Mouse (Mus musculus) small intestine, adult 2 months (tissue): ENCODE measurements at regions not wholly inside any gene's neighbourhood (a gene's known extent, or its start where the extent isn't known, plus 50 kb on each side); places are given as distances from the start of the nearest gene placed in this dataset.

Source experiments
- H3K27ac ChIP-seq: fragments of 200-500 bp; 2 replicates; pipeline ENCODE4 v1.5.1; 2012; ENCODE audit warnings: low read depth, low read length, control low read depth, inconsistent platforms; ENCODE audit not compliant: insufficient read depth
- H3K27me3 ChIP-seq: fragments of 200-500 bp; 2 replicates; pipeline ENCODE4 v1.6.1; 2012; ENCODE audit warnings: mild to moderate bottlenecking, moderate library complexity, low read length, inconsistent platforms; ENCODE audit not compliant: control insufficient read depth, insufficient read depth
- H3K36me3 ChIP-seq: fragments of 200-500 bp; 2 replicates; pipeline ENCODE4 v1.6.1; 2012; ENCODE audit warnings: mild to moderate bottlenecking, low read length, control low read depth, inconsistent platforms; ENCODE audit not compliant: control insufficient read depth, insufficient read depth
- H3K4me1 ChIP-seq: fragments of 200-500 bp; 2 replicates; pipeline ENCODE4 v1.6.1; 2012; ENCODE audit warnings: low read length, inconsistent platforms, mixed read lengths; ENCODE audit not compliant: control insufficient read depth, insufficient read depth, insufficient read length
- H3K4me3 ChIP-seq: fragments of 200-500 bp; 2 replicates; pipeline ENCODE4 v1.5.1; 2012; ENCODE audit warnings: low read depth, mild to moderate bottlenecking, control low read depth, inconsistent platforms, low read length, moderate library complexity
- CTCF ChIP-seq: fragments of 200-500 bp; IDR thresholded peaks from 2 replicates; pipeline ENCODE4 v1.5.1; 2012; ENCODE audit warnings: low read depth, mild to moderate bottlenecking, control low read depth, inconsistent platforms, low read length, moderate library complexity, mixed read lengths; ENCODE audit not compliant: insufficient replicate concordance, insufficient read length; ENCODE audit errors: extremely low read depth
- POLR2A ChIP-seq: fragments of 200-500 bp; IDR thresholded peaks from 2 replicates; pipeline ENCODE4 v1.6.1; 2012; ENCODE audit warnings: low read depth, mild to moderate bottlenecking, control low read depth, inconsistent platforms, low read length, moderate library complexity
- WGBS: fragments of 180-500 bp; shearing (Covaris S2); methylation state at CpG from one replicate; pipeline ENCODE4 v1.1.7; 2018; 5-methylcytosine and 5-hydroxymethylcytosine counted together

DNA sequence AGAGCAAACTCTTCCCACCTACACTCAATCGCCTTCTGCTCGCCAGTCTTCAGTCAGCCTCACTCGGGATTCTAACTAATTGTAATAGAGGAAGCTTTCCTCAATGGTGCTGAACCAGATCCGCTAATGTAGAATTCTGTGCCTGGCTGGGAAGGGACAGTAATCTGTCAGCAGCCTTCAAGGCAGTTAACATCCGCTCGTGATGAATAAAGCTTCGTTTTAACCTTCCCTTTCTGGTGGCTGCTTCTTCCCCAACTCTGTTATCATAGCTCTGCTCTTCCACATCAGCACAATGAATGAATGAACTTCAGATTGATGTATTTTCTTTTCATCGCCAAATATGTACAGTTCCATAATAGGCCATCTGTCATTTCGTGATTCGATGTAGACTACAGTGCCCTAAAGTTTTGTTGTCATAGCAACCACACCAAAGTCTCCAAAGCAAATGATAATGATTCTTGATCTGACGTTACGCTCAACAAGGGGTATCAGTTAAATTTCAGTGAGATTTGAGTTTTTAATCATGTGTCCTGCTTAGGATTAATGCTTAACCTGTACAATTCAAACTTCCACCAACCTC lies 259.0 kb downstream of the Car8 start:
- WGBS = 81% methylated on average over 12 of the region's 12 CpGs
- Histone ChIP-seq H3K27ac (no peak overlapping the region), H3K4me1 (no peaks in the 10 kb centered on the region), H3K36me3 (no peaks in the 10 kb centered on the region), H3K27me3 (no peaks in the 10 kb centered on the region), H3K4me3 (no peak overlapping the region)
- TF ChIP-seq CTCF = no peak
- no peak for TF ChIP-seq POLR2A

DNA sequence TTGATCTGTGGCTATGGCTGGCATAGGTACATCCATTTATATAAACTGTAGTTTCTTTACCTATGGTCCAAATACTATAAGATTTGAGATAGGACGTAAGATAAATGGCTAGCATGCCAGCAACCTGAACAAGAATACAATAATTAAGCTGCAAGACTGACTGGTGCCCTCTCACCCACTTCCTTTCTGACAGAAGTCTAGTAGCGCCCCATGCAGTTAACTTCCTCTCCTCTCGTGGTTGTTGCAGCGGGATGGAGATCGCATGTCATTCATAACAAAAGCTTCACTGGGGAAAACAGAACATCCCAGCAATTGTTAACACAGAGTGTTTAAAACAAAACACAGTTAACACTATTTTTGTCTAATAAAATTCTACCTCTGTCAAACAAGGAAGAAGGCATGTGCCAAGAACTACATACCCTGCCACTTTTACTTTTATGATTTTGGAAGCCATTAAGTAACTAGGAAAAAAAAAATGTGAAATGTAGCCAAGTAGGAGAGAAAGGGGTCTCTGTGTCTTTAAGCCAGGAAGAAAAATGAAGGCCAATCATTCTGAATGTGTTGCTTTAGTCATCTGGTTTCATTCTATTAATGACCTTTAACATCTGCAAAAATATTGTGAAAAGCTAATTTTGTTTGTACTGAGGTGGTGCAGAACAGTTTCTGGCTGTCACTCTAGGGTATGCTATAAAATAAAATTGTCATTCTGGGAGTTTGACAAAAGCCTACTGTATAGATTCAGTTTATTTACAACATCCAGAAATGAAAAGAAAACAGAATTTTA lies 261.0 kb downstream of the Car8 start:
- TF ChIP-seq CTCF (no peak), POLR2A (no peak)
- Histone ChIP-seq H3K36me3 (no peaks in the 10 kb centered on the region), H3K4me1 (no peaks in the 10 kb centered on the region), H3K4me3 (no peak overlapping the region), H3K27ac (no peak overlapping the region), H3K27me3 (no peaks in the 10 kb centered on the region)
- 70% methylated on average over 5 of the region's 5 CpGs for WGBS

DNA sequence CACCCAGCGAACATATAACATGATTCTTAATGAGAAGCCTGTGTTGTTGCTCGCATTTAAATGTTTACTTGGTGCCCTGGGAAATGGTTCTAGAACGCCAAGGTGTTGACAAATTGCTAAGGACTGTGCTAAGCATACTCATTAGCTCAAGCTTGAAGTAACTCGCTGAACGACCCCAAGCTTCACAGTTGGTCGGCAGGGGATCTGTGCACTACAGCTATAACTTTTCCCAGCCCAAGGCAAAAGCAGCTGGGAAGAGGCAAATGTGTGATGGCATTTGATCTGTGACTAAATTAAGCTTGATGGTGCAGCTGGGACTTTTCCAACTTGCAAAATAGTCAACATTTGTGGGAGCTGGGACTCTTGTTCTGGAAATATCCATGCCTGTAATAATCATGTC lies 268.6 kb downstream of the Car8 start:
- H3K27me3 ChIP-seq = no peaks in the 10 kb centered on the region
- H3K4me1 ChIP-seq = no peaks in the 10 kb centered on the region
- no peak overlapping the region for H3K27ac ChIP-seq
- 60% methylated on average over 6 of the region's 6 CpGs for WGBS
- no peak for TF ChIP-seq POLR2A
- no peak for TF ChIP-seq CTCF
- H3K36me3 ChIP-seq = no peaks in the 10 kb centered on the region
- no peak overlapping the region for H3K4me3 ChIP-seq

DNA sequence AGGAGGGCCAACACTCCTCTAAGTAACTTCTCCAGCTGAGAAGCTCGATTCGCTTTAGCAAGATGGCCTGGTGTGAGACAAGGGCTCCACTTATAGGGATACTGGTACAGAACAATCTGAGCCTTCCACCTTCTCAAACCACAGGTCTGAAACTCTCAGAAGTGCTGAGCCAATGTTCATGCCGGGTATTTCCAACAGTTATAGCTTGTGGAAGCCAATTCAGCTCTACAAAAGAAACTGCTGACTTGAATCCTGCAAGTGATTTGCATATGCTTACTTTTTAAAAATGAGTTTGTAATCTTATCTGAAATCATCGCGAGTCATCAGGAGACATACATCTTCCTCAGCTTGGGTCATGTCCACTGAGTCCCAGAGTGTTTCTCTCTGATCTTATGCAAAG lies 273.2 kb downstream of the Car8 start:
- H3K4me1 ChIP-seq = no peaks in the 10 kb centered on the region
- TF ChIP-seq POLR2A (no peak), CTCF (no peak)
- H3K27me3 ChIP-seq = no peaks in the 10 kb centered on the region
- 93% methylated on average over 5 of the region's 5 CpGs for WGBS
- H3K27ac ChIP-seq = no peak overlapping the region
- no peaks in the 10 kb centered on the region for H3K36me3 ChIP-seq
- H3K4me3 ChIP-seq = no peak overlapping the region

GRCm38 (mm10) chr4:7961521-7962172 lies 277.2 kb downstream of the Car8 start:
- no peak overlapping the region for H3K4me3 ChIP-seq
- no peak overlapping the region for H3K27ac ChIP-seq
- WGBS = 54% methylated on average over 5 of the region's 5 CpGs
- no peaks in the 10 kb centered on the region for H3K36me3 ChIP-seq
- no peaks in the 10 kb centered on the region for H3K4me1 ChIP-seq
- H3K27me3 ChIP-seq = no peaks in the 10 kb centered on the region
- no peak for TF ChIP-seq POLR2A
- TF ChIP-seq CTCF = no peak

DNA sequence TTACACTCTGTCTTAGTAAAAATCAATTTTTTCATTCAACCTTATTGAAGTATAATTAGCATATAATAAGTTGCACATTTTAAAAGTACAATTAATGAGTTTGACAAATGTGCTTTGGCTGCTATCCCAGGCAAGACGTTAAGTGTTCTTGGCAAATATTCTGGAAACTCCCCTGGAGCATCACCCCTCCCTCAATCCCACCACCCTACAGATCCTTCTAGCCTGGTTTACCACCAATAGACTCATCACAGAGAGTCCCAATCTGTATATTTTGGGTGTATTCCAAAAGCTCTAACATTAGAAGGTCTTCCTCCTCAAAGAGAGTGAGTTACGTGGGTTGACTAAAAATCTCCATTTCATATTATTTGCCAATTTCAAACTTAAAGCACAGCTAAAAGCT lies 278.5 kb downstream of the Car8 start:
- no peaks in the 10 kb centered on the region for H3K36me3 ChIP-seq
- no peak for TF ChIP-seq POLR2A
- TF ChIP-seq CTCF = no peak
- H3K4me3 ChIP-seq = no peak overlapping the region
- no peaks in the 10 kb centered on the region for H3K4me1 ChIP-seq
- no peak overlapping the region for H3K27ac ChIP-seq
- WGBS = 58% methylated on average over 2 of the region's 2 CpGs
- no peaks in the 10 kb centered on the region for H3K27me3 ChIP-seq

- Histone ChIP-seq H3K4me1 (no peaks in the 10 kb centered on the region), H3K4me3 (no peak overlapping the region), H3K27ac (no peak overlapping the region), H3K27me3 (no peaks in the 10 kb centered on the region), H3K36me3 (no peaks in the 10 kb centered on the region)
- WGBS = 70% methylated on average over 1 of the region's 1 CpGs
- no peak for TF ChIP-seq POLR2A
- TF ChIP-seq CTCF = no peak
These were observed 290.8 kb downstream of the Car8 start for GRCm38 (mm10) chr4:7948020-7948419.
